Mouse (Mus musculus): Measurements from ENCODE around the gene Lrrc75a. TPM values are rescaled to one million over a fixed set of nuclear protein-coding genes. Genes with fewer than 3 reads are reported as not detected.

Lrrc75a gene
- total and polyA plus RNA-seq, 3 experiments, result 7.0 to 8.9 TPM; not detected in 1

GRCm38 (mm10) chr11:62640378-62640777 is 7.9 kb downstream of the Lrrc75a start:
- Histone ChIP-seq H3K4me1 (ENCODE audit: control insufficient read depth in 1 of 2, insufficient read depth in 2 of 2, low read length in 2 of 2) (peaks cover 2 to 21% of the 10 kb centered on the region in 2 experiments), H3K9ac (ENCODE audit: control insufficient read depth, low read depth, low read length, poor library complexity, severe bottlenecking) (no peak overlapping the region), H3K27me3 (ENCODE audit: control insufficient read depth in 1 of 2, insufficient read depth in 2 of 2, low read length in 2 of 2) (no peaks in the 10 kb centered on the region), H3K9me3 (replicated peaks; ENCODE audit: insufficient read depth, low read length) (no peaks in the 10 kb centered on the region), H3K4me3 (ENCODE audit: control insufficient read depth in 1 of 2, insufficient read depth in 1 of 2, low read depth in 2 of 2, low read length in 2 of 2) (no peak overlapping the region), H3K36me3 (ENCODE audit: control insufficient read depth in 1 of 2, insufficient read depth in 2 of 2, low read length in 2 of 2) (peaks cover 0 to 9% of the 10 kb centered on the region in 2 experiments; a peak in 2 of 4 replicates), H3K27ac (ENCODE audit: control insufficient read depth, low read depth, low read length) (no peak overlapping the region), H3K79me2 (ENCODE audit: control insufficient read depth, insufficient read depth, low read length, poor library complexity) (no peaks in the 10 kb centered on the region)
- TF ChIP-seq MYB (IDR thresholded peaks at IDR 0.05; ENCODE audit: low read depth, low read length), result no peak
- no peak for TF ChIP-seq RAD21 (IDR thresholded peaks at IDR 0.05; ENCODE audit: low read depth, low read length)
- no peak for TF ChIP-seq MEF2A (IDR thresholded peaks at IDR 0.05; ENCODE audit: extremely low read depth, insufficient replicate concordance, low read depth, low read length, poor library complexity, severe bottlenecking)
- TF ChIP-seq USF1 (IDR thresholded peaks at IDR 0.05; ENCODE audit: low read depth, low read length), result no peak
- no peak for TF ChIP-seq TCF12 (IDR thresholded peaks at IDR 0.05; ENCODE audit: low read depth, low read length)
- no peak for TF ChIP-seq MYC (IDR thresholded peaks at IDR 0.05; ENCODE audit: low read depth, low read length)
- TF ChIP-seq POLR2AphosphoS5 (IDR thresholded peaks at IDR 0.05; ENCODE audit: borderline replicate concordance, low read depth, low read length), result no peak
- no peak for TF ChIP-seq UBTF (IDR thresholded peaks at IDR 0.05; ENCODE audit: borderline replicate concordance, insufficient read depth, low read depth, low read length)
- no peak for TF ChIP-seq CHD2 (IDR thresholded peaks at IDR 0.05; ENCODE audit: low read length)
- TF ChIP-seq CTCF (IDR thresholded peaks at IDR 0.05 in 2 of 3, conservative IDR thresholded peaks at IDR 0.05 in 1 of 3; ENCODE audit: control insufficient read depth in 1 of 3, insufficient read depth in 1 of 3, low read depth in 2 of 3, low read length in 3 of 3, poor library complexity in 1 of 3, severe bottlenecking in 1 of 3), result no peak
- TF ChIP-seq ZMIZ1 (IDR thresholded peaks at IDR 0.05; ENCODE audit: low read depth, low read length), result no peak
- no peak for TF ChIP-seq SIN3A (IDR thresholded peaks at IDR 0.05; ENCODE audit: low read length)
- TF ChIP-seq HCFC1 (IDR thresholded peaks at IDR 0.05; ENCODE audit: low read depth, low read length), result no peak
- TF ChIP-seq NRF1 (IDR thresholded peaks at IDR 0.05; ENCODE audit: insufficient read depth, low read depth, low read length, poor library complexity, severe bottlenecking), result no peak
- no peak for TF ChIP-seq MAZ (IDR thresholded peaks at IDR 0.05; ENCODE audit: low read depth, low read length)
- TF ChIP-seq USF2 (IDR thresholded peaks at IDR 0.05; ENCODE audit: borderline replicate concordance in 1 of 2, insufficient read depth in 1 of 2, low read depth in 1 of 2, low read length in 2 of 2), result no peak
- TF ChIP-seq NELFE (IDR thresholded peaks at IDR 0.05; ENCODE audit: low read depth, low read length), result no peak
- no peak for TF ChIP-seq POLR2AphosphoS2 (IDR thresholded peaks at IDR 0.05; ENCODE audit: low read length)
- TF ChIP-seq ETS1 (IDR thresholded peaks at IDR 0.05; ENCODE audit: low read depth, low read length), result no peak
- DNase-seq (ENCODE audit: low read depth, low spot score), result no peak

GRCm38 (mm10) chr11:62638402-62638801 is 9.9 kb downstream of the Lrrc75a start:
- Histone ChIP-seq H3K4me1 (ENCODE audit: control insufficient read depth in 1 of 2, insufficient read depth in 2 of 2, low read length in 2 of 2) (peaks cover 0 to 5% of the 10 kb centered on the region in 2 experiments; a peak in 1 of 4 replicates), H3K4me3 (ENCODE audit: control insufficient read depth in 1 of 2, insufficient read depth in 1 of 2, low read depth in 2 of 2, low read length in 2 of 2) (no peak overlapping the region), H3K9ac (ENCODE audit: control insufficient read depth, low read depth, low read length, poor library complexity, severe bottlenecking) (no peak overlapping the region), H3K9me3 (replicated peaks; ENCODE audit: insufficient read depth, low read length) (no peaks in the 10 kb centered on the region), H3K27me3 (ENCODE audit: control insufficient read depth in 1 of 2, insufficient read depth in 2 of 2, low read length in 2 of 2) (no peaks in the 10 kb centered on the region), H3K27ac (ENCODE audit: control insufficient read depth, low read depth, low read length) (no peak overlapping the region), H3K79me2 (ENCODE audit: control insufficient read depth, insufficient read depth, low read length, poor library complexity) (no peaks in the 10 kb centered on the region), H3K36me3 (ENCODE audit: control insufficient read depth in 1 of 2, insufficient read depth in 2 of 2, low read length in 2 of 2) (peaks cover 0 to 3% of the 10 kb centered on the region in 2 experiments; a peak in 1 of 4 replicates)
- TF ChIP-seq SMC3 (IDR thresholded peaks at IDR 0.05; ENCODE audit: low read depth, low read length) (no peak), MAX (IDR thresholded peaks at IDR 0.05; ENCODE audit: low read length) (no peak), POLR2AphosphoS5 (IDR thresholded peaks at IDR 0.05; ENCODE audit: borderline replicate concordance, low read depth, low read length) (no peak), GATA1 (IDR thresholded peaks at IDR 0.05; ENCODE audit: low read depth, low read length) (no peak), ZC3H11A (IDR thresholded peaks at IDR 0.05; ENCODE audit: low read depth, low read length) (no peak), BHLHE40 (IDR thresholded peaks at IDR 0.05; ENCODE audit: borderline replicate concordance, low read depth, low read length) (no peak), EP300 (IDR thresholded peaks at IDR 0.05; ENCODE audit: low read depth in 1 of 2, low read length in 2 of 2) (no peak), ELF1 (IDR thresholded peaks at IDR 0.05; ENCODE audit: low read depth, low read length) (no peak), RAD21 (IDR thresholded peaks at IDR 0.05; ENCODE audit: low read depth, low read length) (no peak), TBP (IDR thresholded peaks at IDR 0.05; ENCODE audit: low read depth, low read length) (no peak), POLR2AphosphoS2 (IDR thresholded peaks at IDR 0.05; ENCODE audit: low read length) (no peak), MAZ (IDR thresholded peaks at IDR 0.05; ENCODE audit: low read depth, low read length) (no peak), TCF12 (IDR thresholded peaks at IDR 0.05; ENCODE audit: low read depth, low read length) (no peak), ZMIZ1 (IDR thresholded peaks at IDR 0.05; ENCODE audit: low read depth, low read length) (no peak), E2F4 (IDR thresholded peaks at IDR 0.05; ENCODE audit: borderline replicate concordance, low read depth, low read length) (no peak), HCFC1 (IDR thresholded peaks at IDR 0.05; ENCODE audit: low read depth, low read length) (no peak), TAL1 (IDR thresholded peaks at IDR 0.05; ENCODE audit: low read length) (no peak), MAFK (IDR thresholded peaks at IDR 0.05; ENCODE audit: borderline replicate concordance, low read depth, low read length) (no peak), ETS1 (IDR thresholded peaks at IDR 0.05; ENCODE audit: low read depth, low read length) (no peak), NRF1 (IDR thresholded peaks at IDR 0.05; ENCODE audit: insufficient read depth, low read depth, low read length, poor library complexity, severe bottlenecking) (no peak)
- DNase-seq (ENCODE audit: low read depth, low spot score), result no peak
